Mouse (Mus musculus) thymus, postnatal 25 days (tissue): Measurements from ENCODE around the gene Tbc1d16.

Experiments
- DNase-seq: peaks from one replicate; pipeline ENCODE4 v3.0.0; 2022

Gene Tbc1d16

GRCm38 (mm10) chr11:119235596-119235995, 7.3 kb upstream of the Tbc1d16 start:
- peak; percentile 79 for DNase-seq

GRCm38 (mm10) chr11:119234770-119235169, 6.5 kb upstream of the Tbc1d16 start:
- no peak for DNase-seq

GRCm38 (mm10) chr11:119228846-119229626, 737 bp upstream of the Tbc1d16 start:
- DNase-seq: peak; percentile 53

GRCm38 (mm10) chr11:119227591-119227990, 708 bp downstream of the Tbc1d16 start:
- DNase-seq: no peak

GRCm38 (mm10) chr11:119225634-119226033, 2.7 kb downstream of the Tbc1d16 start:
- DNase-seq: no peak

- DNase-seq: no peak
These were observed 3.4 kb downstream of the Tbc1d16 start for GRCm38 (mm10) chr11:119224926-119225325.

- DNase-seq: no peak
These were observed 5.0 kb downstream of the Tbc1d16 start for GRCm38 (mm10) chr11:119223124-119223890.

- DNase-seq: no peak
These were observed 6.3 kb downstream of the Tbc1d16 start for GRCm38 (mm10) chr11:119221812-119222510.

GRCm38 (mm10) chr11:119219816-119220465, 8.4 kb downstream of the Tbc1d16 start:
- no peak for DNase-seq

GRCm38 (mm10) chr11:119217861-119218260, 10.4 kb downstream of the Tbc1d16 start:
- no peak for DNase-seq

- peak; percentile 27 for DNase-seq
These were observed 12.3 kb downstream of the Tbc1d16 start for GRCm38 (mm10) chr11:119215905-119216507.

GRCm38 (mm10) chr11:119215038-119215904, 13.0 kb downstream of the Tbc1d16 start:
- no peak for DNase-seq

GRCm38 (mm10) chr11:119213166-119213885, 15.0 kb downstream of the Tbc1d16 start:
- DNase-seq: no peak

- DNase-seq: no peak
These were observed 16.5 kb downstream of the Tbc1d16 start for GRCm38 (mm10) chr11:119211604-119212309.

GRCm38 (mm10) chr11:119210321-119211100, 17.8 kb downstream of the Tbc1d16 start:
- no peak for DNase-seq

GRCm38 (mm10) chr11:119209371-119210025, 18.8 kb downstream of the Tbc1d16 start:
- no peak for DNase-seq

- no peak for DNase-seq
These were observed 19.4 kb downstream of the Tbc1d16 start for GRCm38 (mm10) chr11:119208870-119209370.

GRCm38 (mm10) chr11:119207986-119208385, 20.3 kb downstream of the Tbc1d16 start:
- no peak for DNase-seq
